Mouse (Mus musculus): ENCODE data around the gene Zfp973. TPM values are rescaled to one million over a fixed set of nuclear protein-coding genes. Genes with fewer than 3 reads are reported as not detected.
A peak's percentile ranks its signal among the peaks of the same experiment; 100 is the strongest.
"Not testable (repeated sequence)": the region's sequence is repeated elsewhere in the genome, so short reads cannot be mapped to it uniquely, and the experiment has no call there.

Gene Zfp973
- total RNA-seq (2014; fragmentation: Nextera tagmentation) = 31.9 and 40.3 TPM in 2 replicates
- total RNA-seq (2017) = 27.0 and 28.1 TPM in 2 replicates
- 1.3 and 1.9 TPM in 2 replicates for polyA plus RNA-seq (2012)

DNA sequence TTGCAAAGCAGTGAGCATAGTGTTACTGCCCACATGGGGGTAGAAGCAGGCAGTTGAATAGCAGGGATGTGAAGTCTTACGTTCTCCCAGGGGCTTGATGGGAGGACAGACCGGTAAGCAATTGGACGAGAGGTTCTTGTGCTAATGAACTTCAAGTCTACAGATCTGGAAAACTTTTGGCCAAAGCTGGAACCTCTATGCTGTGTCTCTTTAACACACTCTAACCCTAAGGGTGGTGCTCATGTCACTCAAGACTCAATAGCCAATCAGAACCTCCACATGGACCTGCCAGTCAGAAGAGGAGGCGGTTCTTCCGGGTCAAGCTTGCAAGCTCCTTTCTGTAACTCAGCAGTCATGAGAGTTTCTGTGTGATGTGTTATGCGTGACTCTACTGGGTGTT is at the start of gene Zfp973:
Gene Zfp973 (plus strand): TSS at position 301 of the 400 bp plus-strand sequence.
- H3K27me3 ChIP-seq (ENCODE audit: insufficient read depth, low read length); DNase-seq (ENCODE audit: low spot score); H3K9me3 ChIP-seq (replicated peaks); H3K36me3 ChIP-seq (replicated peaks); H3K4me1 ChIP-seq (ENCODE audit: insufficient read depth, low read depth, low read length); ATAC-seq (ENCODE audit: extremely low read depth, insufficient number of reproducible peaks, low FRiP score, poor library complexity, severe bottlenecking); H3K4me3 ChIP-seq (ENCODE audit: low read depth, low read length): not testable (repeated sequence)

- H3K36me3 ChIP-seq (replicated peaks); H3K9me3 ChIP-seq (replicated peaks); DNase-seq (ENCODE audit: low spot score); H3K4me1 ChIP-seq (ENCODE audit: insufficient read depth, low read depth, low read length); H3K4me3 ChIP-seq (ENCODE audit: low read depth, low read length); H3K27me3 ChIP-seq (ENCODE audit: insufficient read depth, low read length); ATAC-seq (ENCODE audit: extremely low read depth, insufficient number of reproducible peaks, low FRiP score, poor library complexity, severe bottlenecking): not testable (repeated sequence)
Measured at GRCm38 (mm10) chr2:176636244-176636643, 34.1 kb upstream of the Zfp973 start, which contains the start of gene Gm14308. TSS of gene Gm14308 (minus strand) at chr2:176636344.

DNA sequence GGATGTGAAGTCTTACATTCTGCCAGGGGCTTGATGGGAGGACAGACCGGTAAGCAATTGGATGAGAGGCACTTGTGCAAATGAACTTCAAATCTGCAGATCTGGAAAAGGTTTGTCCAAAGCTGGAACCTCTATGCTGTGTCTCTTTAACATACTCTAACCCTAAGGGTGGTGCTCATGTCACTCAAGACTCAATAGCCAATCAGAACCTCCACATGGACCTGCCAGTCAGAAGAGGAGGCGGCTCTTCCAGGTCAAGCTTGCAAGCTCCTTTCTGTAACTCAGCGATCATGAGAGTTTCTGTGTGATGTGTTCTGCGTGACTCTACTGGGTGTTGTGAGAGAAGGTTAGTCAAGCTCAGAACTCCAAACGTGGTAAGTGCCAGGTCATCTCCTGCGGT is 37.7 kb downstream of the Zfp973 start, which contains the start of gene Gm14305:
Gene Gm14305 (plus strand): TSS at position 278 of the 400 bp plus-strand sequence.
- not testable (repeated sequence) for DNase-seq (ENCODE audit: low spot score)

More for the DNA sequence above, 37.7 kb downstream of the Zfp973 start, which contains the start of gene Gm14305:
- H3K4me3 ChIP-seq (ENCODE audit: low read depth, low read length) = peak within 1 kb of the TSS; percentile 70
- not testable (repeated sequence) for H3K36me3 ChIP-seq (replicated peaks); H3K4me1 ChIP-seq (ENCODE audit: insufficient read depth, low read depth, low read length); H3K27me3 ChIP-seq (ENCODE audit: insufficient read depth, low read length); H3K9me3 ChIP-seq (replicated peaks); ATAC-seq (ENCODE audit: extremely low read depth, insufficient number of reproducible peaks, low FRiP score, poor library complexity, severe bottlenecking)

Other genes with a start within 250 kb of the Zfp973 start
- 2.1 and 2.9 TPM in 2 replicates for gene Gm14435, start 246.9 kb upstream of the Zfp973 start, total RNA-seq (2014; fragmentation: Nextera tagmentation)
- 0.58 and 2.0 TPM in 2 replicates for gene Gm14435, start 246.9 kb upstream of the Zfp973 start, total RNA-seq (2017)
- not detected in 2 replicates for gene Gm14435, start 246.9 kb upstream of the Zfp973 start, polyA plus RNA-seq (2012)
- 4.9 TPM in 1 of 2 replicates, not detected in the other for gene Gm14434, start 183.7 kb upstream of the Zfp973 start, total RNA-seq (2014; fragmentation: Nextera tagmentation)
- 6.0 and 6.1 TPM in 2 replicates for gene Gm14434, start 183.7 kb upstream of the Zfp973 start, total RNA-seq (2017)
- gene Gm14434, start 183.7 kb upstream of the Zfp973 start, polyA plus RNA-seq (2012) = 0.08 and 0.12 TPM in 2 replicates
- 2.7 TPM in 1 of 2 replicates, not detected in the other for gene Zfp967, start 149.5 kb upstream of the Zfp973 start, total RNA-seq (2014; fragmentation: Nextera tagmentation)
- not detected in 2 replicates for gene Zfp967, start 149.5 kb upstream of the Zfp973 start, total RNA-seq (2017)
- 0.13 and 0.18 TPM in 2 replicates for gene Zfp967, start 149.5 kb upstream of the Zfp973 start, polyA plus RNA-seq (2012)
- gene Gm14308, start 34.2 kb upstream of the Zfp973 start, total RNA-seq (2014; fragmentation: Nextera tagmentation) = 24.2 and 32.7 TPM in 2 replicates
- 2.2 and 15.3 TPM in 2 replicates for gene Gm14308, start 34.2 kb upstream of the Zfp973 start, total RNA-seq (2017)
- gene Gm14308, start 34.2 kb upstream of the Zfp973 start, polyA plus RNA-seq (2012) = 1.5 and 2.2 TPM in 2 replicates
- gene Gm14305, start 37.8 kb downstream of the Zfp973 start, total RNA-seq (2014; fragmentation: Nextera tagmentation) = 27.8 and 42.1 TPM in 2 replicates
- 19.8 and 20.5 TPM in 2 replicates for gene Gm14305, start 37.8 kb downstream of the Zfp973 start, total RNA-seq (2017)
- gene Gm14305, start 37.8 kb downstream of the Zfp973 start, polyA plus RNA-seq (2012) = 1.8 and 2.5 TPM in 2 replicates
- 36.6 and 39.1 TPM in 2 replicates for gene Gm14295, start 128.1 kb downstream of the Zfp973 start, total RNA-seq (2014; fragmentation: Nextera tagmentation)
- gene Gm14295, start 128.1 kb downstream of the Zfp973 start, total RNA-seq (2017) = 22.0 and 26.1 TPM in 2 replicates
- 0.50 and 0.76 TPM in 2 replicates for gene Gm14295, start 128.1 kb downstream of the Zfp973 start, polyA plus RNA-seq (2012)
- not detected in 2 replicates for gene Gm14408, start 160.6 kb downstream of the Zfp973 start, total RNA-seq (2014; fragmentation: Nextera tagmentation)
- not detected in 2 replicates for gene Gm14408, start 160.6 kb downstream of the Zfp973 start, total RNA-seq (2017)
- not detected in 2 replicates for gene Gm14408, start 160.6 kb downstream of the Zfp973 start, polyA plus RNA-seq (2012)